Mouse (Mus musculus) myocyte (in vitro differentiated cells): ENCODE data around the gene Ccdc88b.

Source experiments
- POLR2A ChIP-seq: IDR thresholded peaks from one replicate; pipeline ENCODE4 v1.6.1; 2011; ENCODE audit warnings: low read depth, mild to moderate bottlenecking, control low read depth, moderate library complexity; ENCODE audit not compliant: insufficient read length
- POLR2AphosphoS2 ChIP-seq: IDR thresholded peaks from one replicate; pipeline ENCODE4 v1.6.1; 2011; ENCODE audit warnings: low read depth, control low read depth; ENCODE audit not compliant: insufficient read length

DNA sequence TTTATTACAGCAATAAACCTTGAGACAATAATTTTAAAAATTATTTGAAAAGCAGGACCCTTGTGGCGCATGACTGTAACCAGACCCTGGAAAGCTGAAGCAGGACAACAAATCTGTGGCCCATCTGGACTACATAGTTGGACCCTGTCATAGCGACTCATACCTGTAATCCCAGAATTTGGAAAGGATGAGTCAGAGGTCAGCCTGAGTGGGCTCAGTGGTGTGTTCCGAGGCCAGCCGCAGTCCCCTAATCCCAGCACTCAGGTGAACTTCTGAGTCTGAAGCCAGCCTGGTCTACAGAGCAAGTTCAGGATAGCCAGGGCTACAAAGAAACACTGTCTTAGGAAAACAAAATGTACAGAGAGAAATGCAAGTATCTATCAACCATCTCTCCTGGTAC is 3.4 kb upstream of the Ccdc88b start:
- TF ChIP-seq POLR2A (no peak), POLR2AphosphoS2 (no peak)
